Mouse (Mus musculus): ENCODE measurements at regions not wholly inside any gene's neighbourhood (a gene's known extent, or its start where the extent isn't known, plus 50 kb on each side); places are given as distances from the start of the nearest gene placed in this dataset.
"Not testable (repeated sequence)": the region's sequence is repeated elsewhere in the genome, so short reads cannot be mapped to it uniquely, and the experiment has no call there.

- no peak for DNase-seq (ENCODE audit: low spot score)
Observed at GRCm38 (mm10) chr12:47163171-47163570, 344.4 kb upstream of the Nova1 start.

- peak; percentile 5 for DNase-seq (ENCODE audit: low spot score)
Observed at GRCm38 (mm10) chr12:47162624-47163151, 344.0 kb upstream of the Nova1 start.

- no peak for DNase-seq (ENCODE audit: low spot score)
Observed at GRCm38 (mm10) chr12:47160626-47161025, 341.9 kb upstream of the Nova1 start.

DNA sequence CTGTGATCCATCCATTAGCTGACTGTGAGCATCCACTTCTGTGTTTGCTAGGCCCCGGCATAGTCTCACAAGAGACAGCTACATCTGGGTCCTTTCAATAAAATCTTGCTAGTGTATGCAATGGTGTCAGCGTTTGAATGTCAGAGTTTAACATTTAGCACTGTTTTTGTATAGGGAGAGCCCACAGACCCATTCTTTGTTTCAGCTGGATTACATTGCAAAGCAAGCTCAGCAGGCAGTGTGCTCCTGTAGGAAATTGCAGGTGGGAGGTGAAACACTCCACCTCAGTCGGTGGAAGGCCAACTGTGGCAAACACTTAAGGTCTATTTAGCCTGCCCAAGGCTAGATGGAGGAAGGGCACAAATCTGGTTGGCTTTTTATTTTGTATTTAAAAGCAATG, 337.2 kb upstream of the Nova1 start:
- not testable (repeated sequence) for DNase-seq (ENCODE audit: low spot score)

- DNase-seq (ENCODE audit: low spot score) = no peak
Observed at GRCm38 (mm10) chr12:47140677-47141076, 321.9 kb upstream of the Nova1 start.

DNA sequence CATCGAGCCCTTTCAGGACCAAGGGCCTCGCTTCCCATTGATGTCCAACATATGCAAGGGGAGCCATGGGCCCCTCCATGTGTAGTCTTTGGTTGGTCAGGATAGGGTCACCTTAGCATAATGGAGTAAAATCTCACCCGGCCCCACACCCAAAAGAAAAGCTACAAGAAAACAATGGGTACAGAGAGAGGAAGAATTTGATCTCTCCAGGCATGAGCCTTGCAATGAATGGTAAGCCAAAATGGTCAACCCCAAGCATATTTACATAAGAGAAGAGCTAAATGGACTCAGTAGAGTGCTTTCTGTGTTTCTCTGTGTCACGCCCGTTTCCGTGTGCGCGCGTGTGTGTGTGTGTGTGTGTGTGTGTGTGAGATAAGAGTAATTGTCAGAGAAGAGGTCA, 311.1 kb upstream of the Nova1 start:
- DNase-seq (ENCODE audit: low spot score) = no peak

- no peak for DNase-seq (ENCODE audit: low spot score)
Observed at GRCm38 (mm10) chr12:47128596-47128995, 309.9 kb upstream of the Nova1 start.

DNA sequence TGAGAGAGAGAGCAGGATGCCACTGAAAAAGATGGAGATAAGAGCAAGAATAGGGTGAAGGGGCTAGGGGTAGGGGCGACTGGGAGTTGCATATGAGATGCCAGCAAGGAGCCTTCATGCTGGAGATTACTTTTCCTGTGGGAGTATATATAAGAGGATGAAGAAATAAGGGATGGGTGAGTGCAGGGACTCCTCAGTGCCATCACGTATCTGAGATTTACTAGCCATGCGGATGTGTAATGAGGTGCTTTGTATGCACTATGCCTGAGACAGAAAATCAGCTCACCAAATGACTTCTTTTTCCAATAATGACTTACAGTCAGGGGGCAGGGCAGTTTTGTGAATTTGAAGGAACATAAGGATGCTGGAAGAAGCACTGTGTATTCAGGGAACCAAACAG, 302.7 kb upstream of the Nova1 start:
- DNase-seq (ENCODE audit: low spot score) = no peak

- DNase-seq (ENCODE audit: low spot score) = peak; percentile 78
Observed at GRCm38 (mm10) chr12:47117504-47117903, 298.8 kb upstream of the Nova1 start.

GRCm38 (mm10) chr12:47089234-47089633, 270.5 kb upstream of the Nova1 start:
- DNase-seq (ENCODE audit: low spot score) = no peak

DNA sequence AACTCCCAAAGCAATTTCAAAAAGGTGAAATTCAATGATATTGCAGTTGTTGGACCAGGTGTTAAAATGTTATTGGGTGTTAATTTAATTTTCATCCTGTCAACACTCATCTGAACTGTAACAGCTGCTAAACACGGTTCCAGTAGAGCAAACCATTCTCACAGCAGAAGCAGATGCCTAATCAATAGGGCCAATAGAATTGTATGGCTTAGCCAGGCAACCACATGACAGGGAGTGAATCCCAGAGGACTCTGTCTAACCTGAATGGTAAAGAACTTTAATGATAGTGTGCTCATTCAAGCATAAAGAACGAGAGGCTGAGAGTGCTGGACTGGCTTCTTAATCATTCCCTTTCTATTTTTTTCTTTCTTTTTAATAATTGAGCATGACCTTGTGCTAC, 256.2 kb upstream of the Nova1 start:
- DNase-seq (ENCODE audit: low spot score) = no peak

DNA sequence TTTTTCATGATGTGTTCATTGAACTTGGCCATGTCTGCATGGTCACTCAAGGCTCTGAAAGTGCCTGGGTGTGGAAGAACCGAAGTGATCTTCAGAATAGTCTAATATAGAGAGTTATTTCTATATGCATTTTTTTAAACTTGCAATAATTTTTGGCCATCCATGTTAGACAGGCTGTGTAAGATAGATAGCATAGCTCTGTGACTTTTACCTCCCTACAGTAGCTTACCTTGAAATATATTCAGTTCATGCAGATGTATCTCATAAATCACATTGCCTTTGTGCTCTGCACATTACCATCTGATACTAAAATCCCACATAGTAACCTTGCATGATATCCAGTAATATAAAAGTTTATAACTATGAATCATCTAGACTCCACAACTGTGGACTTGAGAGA, 233.7 kb upstream of the Nova1 start:
- DNase-seq (ENCODE audit: low spot score) = no peak

DNA sequence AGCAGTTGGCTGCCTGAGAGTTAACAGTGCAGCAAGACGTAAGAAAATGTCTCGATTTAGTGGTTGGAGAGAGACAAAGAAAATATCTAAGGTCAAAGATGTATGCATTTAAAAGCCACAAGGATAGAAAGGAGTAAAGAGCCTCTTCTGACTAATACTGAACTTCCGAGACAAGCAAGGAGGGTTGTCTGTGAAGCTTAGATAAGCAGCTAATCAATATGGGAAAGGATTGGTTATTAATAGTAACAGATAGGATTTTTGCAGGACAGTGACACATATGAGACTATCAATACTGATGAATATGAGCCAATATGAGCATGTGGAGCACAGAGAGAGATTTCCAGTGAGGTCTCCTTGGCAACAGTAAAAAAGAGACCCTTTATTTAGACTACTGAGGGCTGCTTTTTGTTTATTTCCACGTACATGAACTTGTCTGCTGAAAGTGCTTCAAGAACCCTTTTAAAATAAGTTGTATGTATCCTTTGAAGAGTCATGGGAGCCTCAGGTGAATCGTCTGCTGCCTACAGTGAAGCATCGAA, 202.2 kb upstream of the Nova1 start:
- DNase-seq (ENCODE audit: low spot score) = no peak

DNA sequence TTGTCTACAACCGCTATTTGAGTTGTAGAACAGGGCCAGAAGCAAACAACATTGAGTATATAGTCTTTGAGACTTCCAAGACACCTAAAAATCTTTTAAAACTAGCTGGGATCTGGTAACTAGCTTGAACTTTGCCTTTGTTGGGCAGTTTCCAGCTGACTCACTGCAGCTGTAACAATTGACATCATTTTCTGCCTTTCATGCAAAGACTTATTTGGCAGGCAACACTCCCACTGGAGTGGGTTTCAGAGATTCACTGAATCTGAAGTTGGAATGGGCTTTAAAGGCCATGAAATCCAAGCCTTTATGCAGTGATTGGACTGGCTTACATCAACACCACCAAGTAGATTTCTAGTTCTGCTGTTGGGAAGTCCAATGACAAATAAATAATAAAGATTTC, 173.6 kb upstream of the Nova1 start:
- peak; percentile 79 for DNase-seq (ENCODE audit: low spot score)

GRCm38 (mm10) chr12:46988972-46989371, 170.2 kb upstream of the Nova1 start:
- DNase-seq (ENCODE audit: low spot score) = no peak

GRCm38 (mm10) chr12:46950223-46950779, 131.6 kb upstream of the Nova1 start:
- no peak for DNase-seq (ENCODE audit: low spot score)

DNA sequence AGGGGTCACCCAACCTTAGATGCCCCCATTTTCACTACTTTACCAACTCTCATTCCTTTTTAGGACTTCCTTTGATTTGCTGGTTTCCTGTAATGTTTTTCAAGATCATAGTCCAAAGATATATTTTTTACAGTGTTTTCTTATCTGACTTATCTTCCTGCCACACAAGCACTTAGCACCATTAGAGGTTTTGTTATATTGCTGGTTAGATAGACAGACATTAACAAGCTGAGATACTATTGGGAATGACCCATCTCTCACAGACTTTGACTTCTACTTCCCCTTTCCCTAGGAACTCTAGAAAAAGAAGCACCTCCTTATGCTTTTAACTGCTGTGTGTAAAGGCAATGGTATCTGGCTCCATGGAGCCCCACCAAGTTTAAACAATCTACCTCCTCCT, 127.0 kb upstream of the Nova1 start:
- DNase-seq (ENCODE audit: low spot score) = no peak

DNA sequence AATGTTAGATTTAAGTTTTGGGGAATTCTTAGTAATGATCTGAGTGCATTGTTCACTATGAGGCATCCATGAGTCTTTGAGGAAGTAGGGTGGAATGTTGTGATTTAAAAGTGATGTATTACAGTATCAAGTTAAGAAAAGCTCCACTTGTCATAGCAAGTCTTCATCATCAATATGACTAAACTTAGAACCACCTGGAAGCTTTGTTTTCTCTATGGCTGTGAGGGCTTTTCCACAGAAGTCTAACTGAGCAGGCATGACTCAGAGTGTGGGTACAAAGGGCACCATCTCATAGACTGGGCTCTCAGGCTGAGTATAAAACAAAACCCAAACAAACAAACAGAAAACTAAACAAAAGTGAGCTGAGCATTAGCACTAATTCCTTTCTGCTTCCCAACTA, 112.4 kb upstream of the Nova1 start:
- no peak for DNase-seq (ENCODE audit: low spot score)

- peak; percentile 75 for DNase-seq (ENCODE audit: low spot score)
Observed at GRCm38 (mm10) chr12:46917286-46917685, 98.6 kb upstream of the Nova1 start.

DNA sequence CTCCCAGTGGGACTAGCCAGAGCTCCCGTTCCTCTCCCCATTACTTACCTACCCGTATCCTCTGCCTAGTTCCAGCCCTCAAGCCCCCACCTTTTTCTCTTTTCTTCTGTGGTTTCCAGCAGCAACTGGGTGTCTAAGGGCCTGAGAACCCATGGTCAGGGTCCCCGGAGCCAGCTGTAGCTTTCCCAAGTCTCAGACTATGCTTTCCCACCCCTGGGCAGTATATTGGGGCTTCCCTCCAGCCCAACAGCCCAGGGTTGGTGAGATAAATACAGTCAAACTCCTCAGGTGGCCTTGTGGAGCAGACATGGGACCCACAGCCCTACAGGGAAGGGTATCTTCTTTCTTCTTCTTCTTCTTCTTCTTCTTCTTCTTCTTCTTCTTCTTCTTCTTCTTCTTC, 59.4 kb upstream of the Nova1 start:
- DNase-seq (ENCODE audit: low spot score) = no peak

DNA sequence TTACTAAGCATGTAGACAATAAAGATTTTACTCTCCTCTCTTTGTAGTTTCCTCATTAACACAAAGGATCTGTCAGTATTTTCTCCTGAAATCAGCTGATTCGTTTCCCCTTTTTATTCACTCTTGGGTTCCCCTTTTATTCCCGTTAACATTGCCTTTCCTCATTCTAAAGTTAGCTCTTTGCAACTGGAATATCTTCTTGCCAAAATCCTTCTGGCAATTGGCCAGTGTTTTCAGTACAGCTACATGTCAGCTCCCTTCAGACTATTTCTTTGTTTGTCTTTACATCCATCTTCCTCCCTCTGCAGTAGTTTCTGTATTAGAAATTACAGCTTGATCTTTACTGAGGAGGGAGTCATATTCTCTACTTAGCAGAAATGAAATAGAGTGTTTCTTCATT, 51.4 kb upstream of the Nova1 start:
- peak; percentile 82 for DNase-seq (ENCODE audit: low spot score)
